Mouse (Mus musculus) liver, postnatal 0 days (tissue): ENCODE results near the gene Fads3. TPM values are rescaled to one million over a fixed set of nuclear protein-coding genes. Genes with fewer than 3 reads are reported as not detected.

ENCODE experiments used
- ATAC-seq: fragments of 200-750 bp; cut with Nextera tagmentation; 2 replicates; pipeline ENCODE4 v1.8.0; 2017; ENCODE audit warnings: mild to moderate bottlenecking, moderate library complexity
- DNase-seq: peaks from one replicate; pipeline ENCODE4 v3.0.0-alpha.2; 2016
- H3K27ac ChIP-seq: fragments of 300-500 bp; sonication (generic); 2 replicates; pipeline ENCODE4 v1.5.1; 2014; ENCODE audit warnings: antibody characterized with exemption, moderate library complexity, mild to moderate bottlenecking, low read depth
- H3K27me3 ChIP-seq: fragments of 300-500 bp; sonication (generic); 2 replicates; pipeline ENCODE4 v1.6.1; 2014; ENCODE audit warnings: low read length, control low read depth, mixed read lengths; ENCODE audit not compliant: insufficient read depth
- H3K36me3 ChIP-seq: fragments of 300-500 bp; sonication (generic); replicated peaks from 2 replicates; pipeline ENCODE4 v1.6.1; 2014; ENCODE audit warnings: mild to moderate bottlenecking, control low read depth, low read length, moderate library complexity, mixed read lengths; ENCODE audit not compliant: insufficient read depth
- H3K4me1 ChIP-seq: fragments of 300-500 bp; sonication (generic); 2 replicates; pipeline ENCODE4 v1.6.1; 2014; ENCODE audit warnings: antibody characterized with exemption, mild to moderate bottlenecking, control low read depth; ENCODE audit not compliant: insufficient read depth
- H3K4me2 ChIP-seq: fragments of 300-500 bp; sonication (generic); 2 replicates; pipeline ENCODE4 v1.6.1; 2014; ENCODE audit warnings: low read depth, mild to moderate bottlenecking, low read length, moderate library complexity, mixed read lengths
- H3K4me3 ChIP-seq: fragments of 300-500 bp; sonication (generic); 2 replicates; pipeline ENCODE4 v1.5.1; 2014; ENCODE audit warnings: low read depth, low read length
- H3K9ac ChIP-seq: fragments of 300-500 bp; sonication (generic); replicated peaks from 2 replicates; pipeline ENCODE4 v1.6.1; 2014; ENCODE audit warnings: mild to moderate bottlenecking, moderate library complexity
- H3K9me3 ChIP-seq: fragments of 300-500 bp; sonication (generic); 2 replicates; pipeline ENCODE4 v1.6.1; 2016; ENCODE audit warnings: mild to moderate bottlenecking, control low read depth, low read length, mixed read lengths
- CTCF ChIP-seq: sonication (generic); IDR thresholded peaks from 2 replicates; pipeline ENCODE4 v1.5.1; 2016; ENCODE audit warnings: antibody characterized with exemption, low read depth
- EP300 ChIP-seq: IDR thresholded peaks from 2 replicates; pipeline ENCODE4 v1.6.1; 2016; ENCODE audit warnings: antibody characterized with exemption, low read depth, mild to moderate bottlenecking
- WGBS: fragments of 180-500 bp; shearing (Covaris S2); extraction: QIAGEN DNeasy Blood & Tissue Kit; methylation state at CpG from one replicate; pipeline ENCODE4 v1.1.7; 2014; ENCODE audit not compliant: insufficient replicate concordance; 5-methylcytosine and 5-hydroxymethylcytosine counted together
- polyA plus RNA-seq: library from polyadenylated mRNA; unstranded; fragments of >200 nt; fragmentation: Nextera tagmentation; extraction: Ambion mirVana; gene quantifications from 2 replicates; pipeline ENCODE4 v1.2.1, GENCODE M21; 2015

Fads3 gene
- polyA plus RNA-seq, 1 experiment from 2014 or later = 1.7 TPM

GRCm38 (mm10) chr19:10082105-10082504, 40.7 kb downstream of the Fads3 start:
- Histone ChIP-seq H3K9me3 (no peaks in the 10 kb centered on the region), H3K4me2 (no peak overlapping the region), H3K4me1 (peaks cover 6% of the 10 kb centered on the region; the same call in 1 of the 2 replicates), H3K27me3 (no peaks in the 10 kb centered on the region), H3K9ac (no peak overlapping the region), H3K36me3 (peaks cover 62% of the 10 kb centered on the region), H3K4me3 (no peak overlapping the region), H3K27ac (peak overlapping the region; percentile 34; the same call in 1 of the 2 replicates)
- ATAC-seq (no peak), DNase-seq (no peak)
- 56% methylated on average over 3 of the region's 3 CpGs for WGBS
- no peak for TF ChIP-seq EP300
- TF ChIP-seq CTCF = no peak

GRCm38 (mm10) chr19:10085454-10085853, 44.1 kb downstream of the Fads3 start:
- H3K4me1 ChIP-seq = peaks cover 6% of the 10 kb centered on the region; the same call in 1 of the 2 replicates
- no peak overlapping the region for H3K9ac ChIP-seq
- ATAC-seq = no peak
- H3K4me2 ChIP-seq = no peak overlapping the region
- TF ChIP-seq EP300 = no peak
- TF ChIP-seq CTCF = no peak
- H3K4me3 ChIP-seq = no peak overlapping the region
- peaks cover 67% of the 10 kb centered on the region for H3K36me3 ChIP-seq
- no peaks in the 10 kb centered on the region for H3K9me3 ChIP-seq
- H3K27ac ChIP-seq = no peak overlapping the region
- no peaks in the 10 kb centered on the region for H3K27me3 ChIP-seq
- 84% methylated on average over 9 of the region's 9 CpGs for WGBS
- no peak for DNase-seq

- 81% methylated on average over 4 of the region's 4 CpGs for WGBS
- TF ChIP-seq CTCF (no peak), EP300 (no peak)
- DNase-seq = no peak
Measured at GRCm38 (mm10) chr19:10086976-10087375, 45.6 kb downstream of the Fads3 start.

GRCm38 (mm10) chr19:10093829-10094228, 52.5 kb downstream of the Fads3 start:
- no peak overlapping the region for H3K9ac ChIP-seq
- H3K27ac ChIP-seq = no peak overlapping the region
- no peaks in the 10 kb centered on the region for H3K27me3 ChIP-seq
- H3K4me1 ChIP-seq = peaks cover 18% of the 10 kb centered on the region
- TF ChIP-seq EP300 (no peak), CTCF (no peak)
- DNase-seq (no peak), ATAC-seq (no peak)
- H3K9me3 ChIP-seq = no peaks in the 10 kb centered on the region
- peaks cover 18% of the 10 kb centered on the region for H3K36me3 ChIP-seq
- H3K4me2 ChIP-seq = no peak overlapping the region
- WGBS = 85% methylated on average over 4 of the region's 4 CpGs
- no peak overlapping the region for H3K4me3 ChIP-seq

More at GRCm38 (mm10) chr19:10086976-10087375, 45.6 kb downstream of the Fads3 start:
- H3K27me3 ChIP-seq = no peaks in the 10 kb centered on the region
- H3K9me3 ChIP-seq = no peaks in the 10 kb centered on the region
- H3K27ac ChIP-seq = no peak overlapping the region
- peaks cover 6% of the 10 kb centered on the region; the same call in 1 of the 2 replicates for H3K4me1 ChIP-seq
- no peak overlapping the region for H3K4me2 ChIP-seq
- no peak overlapping the region for H3K9ac ChIP-seq
- H3K4me3 ChIP-seq = no peak overlapping the region
- ATAC-seq = no peak
- H3K36me3 ChIP-seq = peaks cover 68% of the 10 kb centered on the region

GRCm38 (mm10) chr19:10094695-10095094, 53.3 kb downstream of the Fads3 start:
- 66% methylated on average over 4 of the region's 4 CpGs for WGBS
- no peak overlapping the region for H3K27ac ChIP-seq
- H3K36me3 ChIP-seq = peaks cover 11% of the 10 kb centered on the region; the same call in 1 of the 2 replicates
- peak overlapping the region; percentile 9; the same call in 1 of the 2 replicates for H3K4me2 ChIP-seq
- H3K9me3 ChIP-seq = no peaks in the 10 kb centered on the region
- DNase-seq (no peak), ATAC-seq (no peak; the same call in 1 of the 2 replicates)
- H3K4me3 ChIP-seq = no peak overlapping the region
- no peak overlapping the region for H3K9ac ChIP-seq
- peaks cover 21% of the 10 kb centered on the region for H3K4me1 ChIP-seq
- TF ChIP-seq EP300 (no peak), CTCF (no peak)
- no peaks in the 10 kb centered on the region for H3K27me3 ChIP-seq

GRCm38 (mm10) chr19:10096371-10096876, 55.1 kb downstream of the Fads3 start:
- no peak for TF ChIP-seq EP300
- no peak for TF ChIP-seq CTCF
- WGBS = 76% methylated on average over 2 of the region's 2 CpGs
- Histone ChIP-seq H3K36me3 (no peaks in the 10 kb centered on the region; the same call in 1 of the 2 replicates), H3K4me3 (no peak overlapping the region), H3K4me2 (no peak overlapping the region; the same call in 1 of the 2 replicates), H3K4me1 (peaks cover 30% of the 10 kb centered on the region), H3K27me3 (no peaks in the 10 kb centered on the region), H3K9me3 (no peaks in the 10 kb centered on the region), H3K9ac (no peak overlapping the region), H3K27ac (no peak overlapping the region)
- ATAC-seq (no peak), DNase-seq (no peak)
